24 mouse cellular contexts compared by ENCODE assay signal in genomic region chr14:119741791-119742190, GRCm38 (mm10).
"Had no signal": no experiment of that assay in that cellular context is flagged by ENCODE, and none has a peak within 500 bp of the region (broad histone marks: within the 10 kb centered on the region; RNA-seq: fewer than 3 reads in every experiment).

No protein-coding gene starts in this region.

- H3K9ac ChIP-seq: heart, embryonic 12.5 days; hindbrain, embryonic 12.5 days; hindbrain, embryonic 14.5 days; intestine, embryonic 15.5 days; limb, embryonic 12.5 days; liver, embryonic 13.5 days; liver, embryonic 15.5 days had no signal

- ATAC-seq: inflammation-experienced regulatory T-cells, adult 6 months; intestine, embryonic 15.5 days; intestine, postnatal 0 days had no signal

- DNase-seq: gastrocnemius, adult 2 months; gastrocnemius, postnatal 10 days; gastrocnemius, postnatal 25 days; heart, postnatal 10 days; heart, postnatal 4 days; kidney, adult 18-20 months; kidney, adult 8-10 months; kidney, postnatal 10 days; kidney, postnatal 25 days; kidney, postnatal 4 days; liver; liver, embryonic 13.5 days had no signal

- H3K4me1 ChIP-seq: heart, embryonic 10.5 days; heart, embryonic 12.5 days; hindbrain, embryonic 10.5 days; hindbrain, embryonic 12.5 days; limb, embryonic 10.5 days; limb, embryonic 12.5 days; liver, embryonic 13.5 days; liver, embryonic 15.5 days had no signal

- H3K4me2 ChIP-seq: heart, embryonic 12.5 days; hindbrain, embryonic 12.5 days; hindbrain, embryonic 14.5 days; intestine, embryonic 15.5 days; limb, embryonic 12.5 days; liver, embryonic 13.5 days; liver, embryonic 15.5 days had no signal

- H3K27ac ChIP-seq: gastrocnemius, adult 2 months; heart, embryonic 10.5 days; hindbrain, embryonic 10.5 days; hindbrain, embryonic 12.5 days; hindbrain, embryonic 14.5 days; intestine, embryonic 15.5 days; layer of hippocampus, adult 2 months; limb, embryonic 10.5 days; limb, embryonic 12.5 days; liver, embryonic 13.5 days; liver, embryonic 15.5 days had no signal

- H3K27me3 ChIP-seq: heart, embryonic 12.5 days; hindbrain, embryonic 12.5 days; intestine, embryonic 15.5 days; limb, embryonic 12.5 days; liver, embryonic 13.5 days; liver, embryonic 15.5 days had no signal

- H3K36me3 ChIP-seq: heart, embryonic 10.5 days; heart, embryonic 12.5 days; hindbrain, embryonic 10.5 days; hindbrain, embryonic 12.5 days; intestine, embryonic 15.5 days; limb, embryonic 10.5 days; limb, embryonic 12.5 days; liver, embryonic 13.5 days; liver, embryonic 15.5 days had no signal

- H3K4me3 ChIP-seq: gastrocnemius, adult 2 months; heart, embryonic 10.5 days; heart, embryonic 12.5 days; hindbrain, embryonic 10.5 days; hindbrain, embryonic 12.5 days; intestine, embryonic 15.5 days; layer of hippocampus, adult 2 months; limb, embryonic 10.5 days; limb, embryonic 12.5 days; liver, embryonic 13.5 days; liver, embryonic 15.5 days had no signal

- H3K9me3 ChIP-seq: heart, embryonic 10.5 days; heart, embryonic 12.5 days; hindbrain, embryonic 10.5 days; hindbrain, embryonic 12.5 days; intestine, embryonic 15.5 days; limb, embryonic 10.5 days; limb, embryonic 12.5 days; liver, embryonic 13.5 days; liver, embryonic 15.5 days had no signal
